Mouse (Mus musculus) hindbrain, embryonic 10.5 days (tissue): ENCODE data around the gene Smtnl1. TPM values are rescaled to one million over a fixed set of nuclear protein-coding genes. Genes with fewer than 3 reads are reported as not detected.
"Not testable (repeated sequence)": the region's sequence is repeated elsewhere in the genome, so short reads cannot be mapped to it uniquely, and the experiment has no call there.

Experiments
- DNase-seq: peaks from one replicate; pipeline ENCODE4 v3.0.0-alpha.2; 2017; ENCODE audit warnings: low spot score
- H3K27ac ChIP-seq: fragments of 300-500 bp; sonication (generic); 2 replicates; pipeline ENCODE4 v1.5.1; 2016; ENCODE audit warnings: mild to moderate bottlenecking, moderate library complexity
- H3K27me3 ChIP-seq: fragments of 300-500 bp; sonication (generic); 2 replicates; pipeline ENCODE4 v1.6.1; 2016; ENCODE audit warnings: mild to moderate bottlenecking; ENCODE audit not compliant: poor library complexity, insufficient read depth, severe bottlenecking
- H3K36me3 ChIP-seq: fragments of 300-500 bp; sonication (generic); 2 replicates; pipeline ENCODE4 v1.6.1; 2016; ENCODE audit warnings: mild to moderate bottlenecking, moderate library complexity
- H3K4me1 ChIP-seq: fragments of 300-500 bp; sonication (generic); replicated peaks from 2 replicates; pipeline ENCODE4 v1.6.1; 2016; ENCODE audit warnings: mild to moderate bottlenecking
- H3K4me3 ChIP-seq: fragments of 300-500 bp; sonication (generic); 2 replicates; pipeline ENCODE4 v1.5.1; 2016; ENCODE audit warnings: mild to moderate bottlenecking, moderate library complexity
- H3K9me3 ChIP-seq: fragments of 300-500 bp; sonication (generic); 2 replicates; pipeline ENCODE4 v1.6.1; 2016; ENCODE audit warnings: mild to moderate bottlenecking, moderate library complexity
- WGBS: fragments of 180-500 bp; shearing (Covaris S2); methylation state at CpG from one replicate; pipeline ENCODE4 v1.1.7; 2016; 5-methylcytosine and 5-hydroxymethylcytosine counted together
- polyA plus RNA-seq: library from polyadenylated mRNA; unstranded; fragments of >200 nt; fragmentation: Nextera tagmentation; extraction: Ambion mirVana; gene quantifications from 2 replicates; pipeline ENCODE4 v1.2.1, GENCODE M21; 2016

Smtnl1 gene
- polyA plus RNA-seq, 1 experiment from 2014 or later: 0.14 TPM

GRCm38 (mm10) chr2:84827283-84827920 lies 5.0 kb upstream of the Smtnl1 start:
- WGBS: 1% methylated on average over 29 of the region's 29 CpGs
- H3K4me3 ChIP-seq: peak overlapping the region; percentile 93
- peak; percentile 12 for DNase-seq

GRCm38 (mm10) chr2:84826488-84827282 lies 4.2 kb upstream of the Smtnl1 start, which contains the start of gene Timm10:
Gene Timm10 (plus strand): TSS chr2:84826997.
- Histone ChIP-seq H3K27me3 (no peaks in the 10 kb centered on the region), H3K36me3 (peaks cover 31% of the 10 kb centered on the region), H3K4me1 (peaks cover 14% of the 10 kb centered on the region), H3K4me3 (peak within 1 kb of the TSS; percentile 93), H3K27ac (peak within 1 kb of the TSS; percentile 83), H3K9me3 (no peaks in the 10 kb centered on the region)
- WGBS: under 1% methylated on average over 34 of the region's 34 CpGs
- DNase-seq: peak; percentile 92

More at GRCm38 (mm10) chr2:84827283-84827920, 5.0 kb upstream of the Smtnl1 start:
- peaks cover 31% of the 10 kb centered on the region for H3K36me3 ChIP-seq
- peaks cover 14% of the 10 kb centered on the region for H3K4me1 ChIP-seq
- no peaks in the 10 kb centered on the region for H3K9me3 ChIP-seq
- peak overlapping the region; percentile 83 for H3K27ac ChIP-seq
- H3K27me3 ChIP-seq: no peaks in the 10 kb centered on the region

GRCm38 (mm10) chr2:84823237-84823636 lies 785 bp upstream of the Smtnl1 start:
- Histone ChIP-seq H3K4me3 (no peak overlapping the region), H3K36me3 (peaks cover under 1% of the 10 kb centered on the region; the same call in 1 of the 2 replicates), H3K27me3 (0 out of 2 replicates have a peak, but pooled peaks cover 6% of the 10 kb centered on the region), H3K4me1 (peaks cover 13% of the 10 kb centered on the region), H3K27ac (no peak overlapping the region), H3K9me3 (no peaks in the 10 kb centered on the region)
- WGBS: 56% methylated on average over 2 of the region's 2 CpGs
- no peak for DNase-seq

GRCm38 (mm10) chr2:84819861-84820260 lies 2.6 kb downstream of the Smtnl1 start:
- Histone ChIP-seq H3K27ac (no peak overlapping the region), H3K4me1 (no peaks in the 10 kb centered on the region), H3K36me3 (no peaks in the 10 kb centered on the region), H3K4me3 (no peak overlapping the region), H3K27me3 (0 out of 2 replicates have a peak, but pooled peaks cover 6% of the 10 kb centered on the region), H3K9me3 (no peaks in the 10 kb centered on the region)
- 74% methylated on average over 3 of the region's 3 CpGs for WGBS
- DNase-seq: no peak

GRCm38 (mm10) chr2:84812676-84813075 lies 9.8 kb downstream of the Smtnl1 start:
- Histone ChIP-seq H3K36me3 (peaks cover 12% of the 10 kb centered on the region), H3K4me3 (no peak overlapping the region), H3K27ac (0 out of 2 replicates have a peak overlapping the region, but pooled peaks have one; percentile 18), H3K27me3 (no peaks in the 10 kb centered on the region), H3K9me3 (no peaks in the 10 kb centered on the region), H3K4me1 (peaks cover 19% of the 10 kb centered on the region)
- WGBS: 79% methylated on average over 6 of the region's 6 CpGs
- no peak for DNase-seq

GRCm38 (mm10) chr2:84811880-84812279 lies 10.6 kb downstream of the Smtnl1 start:
- Histone ChIP-seq H3K36me3 (peaks cover 15% of the 10 kb centered on the region), H3K4me3 (no peak overlapping the region), H3K27me3 (no peaks in the 10 kb centered on the region), H3K4me1 (peaks cover 19% of the 10 kb centered on the region), H3K9me3 (no peaks in the 10 kb centered on the region), H3K27ac (peak overlapping the region; percentile 18; the same call in 1 of the 2 replicates)
- DNase-seq: no peak
- 87% methylated on average over 7 of the region's 7 CpGs for WGBS

GRCm38 (mm10) chr2:84810886-84811577 lies 11.4 kb downstream of the Smtnl1 start:
- H3K9me3 ChIP-seq: no peaks in the 10 kb centered on the region
- H3K27ac ChIP-seq: peak overlapping the region; percentile 54
- peaks cover 15% of the 10 kb centered on the region for H3K36me3 ChIP-seq
- H3K4me3 ChIP-seq: peak overlapping the region; percentile 38
- DNase-seq: peak; percentile 91
- H3K4me1 ChIP-seq: peaks cover 19% of the 10 kb centered on the region
- no peaks in the 10 kb centered on the region for H3K27me3 ChIP-seq
- 42% methylated on average over 26 of the region's 26 CpGs for WGBS

- peaks cover 19% of the 10 kb centered on the region for H3K4me1 ChIP-seq
- H3K27ac ChIP-seq: no peak overlapping the region
- 0 out of 2 replicates have a peak overlapping the region, but pooled peaks have one; percentile 38 for H3K4me3 ChIP-seq
- H3K36me3 ChIP-seq: peaks cover 15% of the 10 kb centered on the region
- H3K9me3 ChIP-seq: no peaks in the 10 kb centered on the region
- DNase-seq: no peak
- WGBS: 82% methylated on average over 6 of the region's 6 CpGs
- no peaks in the 10 kb centered on the region for H3K27me3 ChIP-seq
These were observed 11.9 kb downstream of the Smtnl1 start for GRCm38 (mm10) chr2:84810526-84810885.

- Histone ChIP-seq H3K9me3 (no peaks in the 10 kb centered on the region), H3K36me3 (peaks cover 21% of the 10 kb centered on the region), H3K4me1 (peaks cover 19% of the 10 kb centered on the region), H3K27ac (no peak overlapping the region), H3K27me3 (no peaks in the 10 kb centered on the region), H3K4me3 (no peak overlapping the region)
- DNase-seq: no peak
These were observed 13.1 kb downstream of the Smtnl1 start for GRCm38 (mm10) chr2:84809330-84809729.

GRCm38 (mm10) chr2:84806546-84806945 lies 15.9 kb downstream of the Smtnl1 start:
- peaks cover 9% of the 10 kb centered on the region for H3K4me1 ChIP-seq
- no peaks in the 10 kb centered on the region for H3K27me3 ChIP-seq
- H3K36me3 ChIP-seq: peaks cover 21% of the 10 kb centered on the region
- no peak overlapping the region for H3K27ac ChIP-seq
- DNase-seq: no peak
- H3K4me3 ChIP-seq: no peak overlapping the region
- no peaks in the 10 kb centered on the region for H3K9me3 ChIP-seq
- WGBS: 77% methylated on average over 5 of the region's 5 CpGs

GRCm38 (mm10) chr2:84803963-84804362 lies 18.5 kb downstream of the Smtnl1 start:
- Histone ChIP-seq H3K27ac (no peak overlapping the region), H3K9me3 (no peaks in the 10 kb centered on the region), H3K27me3 (no peaks in the 10 kb centered on the region), H3K4me3 (no peak overlapping the region), H3K36me3 (peaks cover 21% of the 10 kb centered on the region), H3K4me1 (peaks cover 6% of the 10 kb centered on the region)
- 89% methylated on average over 7 of the region's 7 CpGs for WGBS
- DNase-seq: no peak

GRCm38 (mm10) chr2:84801223-84801622 lies 21.2 kb downstream of the Smtnl1 start:
- 82% methylated on average over 5 of the region's 5 CpGs for WGBS
- not testable (repeated sequence) for H3K36me3 ChIP-seq, H3K27me3 ChIP-seq, H3K9me3 ChIP-seq, DNase-seq, H3K27ac ChIP-seq, H3K4me3 ChIP-seq
- peaks cover 16% of the 10 kb centered on the region for H3K4me1 ChIP-seq
